Mouse (Mus musculus): ENCODE measurements around the gene Smim22. TPM values are rescaled to one million over a fixed set of nuclear protein-coding genes. Genes with fewer than 3 reads are reported as not detected.

The Smim22 gene
- polyA plus RNA-seq, 1 experiment from 2014 or later = not detected

DNA sequence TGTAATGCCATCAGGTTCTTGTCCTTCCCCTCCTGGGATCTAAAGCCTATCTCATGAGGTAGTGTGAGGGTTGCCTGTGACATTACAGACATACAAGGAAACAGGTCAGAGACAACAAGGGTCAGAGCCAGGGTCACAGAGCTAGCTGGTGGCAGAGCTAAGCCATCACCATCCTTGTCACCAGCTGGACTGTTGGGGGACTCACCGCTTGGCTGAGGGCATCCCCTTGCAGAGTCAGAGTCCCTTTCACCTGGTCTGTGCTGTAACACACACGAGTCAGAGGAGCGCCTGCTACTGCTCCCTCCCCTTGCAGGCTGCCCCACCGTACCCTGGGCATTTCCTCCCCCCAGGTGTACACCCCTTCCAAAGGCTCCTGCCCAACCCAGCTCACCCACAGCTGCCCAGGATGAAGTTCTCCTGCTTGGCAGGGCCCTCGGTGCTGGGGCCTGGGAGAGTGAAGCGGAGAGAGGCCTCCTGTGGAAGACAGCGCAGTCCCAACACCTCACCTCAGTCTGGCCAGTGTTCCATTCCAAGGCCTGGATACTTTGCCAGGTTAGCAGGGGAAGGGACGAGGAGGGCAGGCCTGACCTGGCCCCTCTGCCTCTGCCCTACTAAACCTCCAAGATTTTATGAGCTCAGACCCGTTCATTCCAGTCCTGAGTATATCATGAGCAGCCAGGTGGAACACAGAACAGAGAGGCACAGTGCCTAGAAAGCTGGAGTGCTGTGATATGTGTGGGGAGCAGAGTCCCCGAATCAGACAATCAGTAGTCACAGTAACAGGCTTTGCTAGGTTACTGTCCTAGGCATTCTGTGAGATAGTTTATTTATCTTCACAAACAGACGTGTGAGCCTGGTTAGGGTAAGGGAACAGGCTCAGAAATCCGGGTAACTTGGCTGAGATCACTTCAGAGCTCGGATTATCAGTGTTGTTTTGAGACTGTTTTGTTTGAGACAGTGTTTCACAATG, 5.2 kb downstream of the Smim22 start:
- Histone ChIP-seq H3K27me3 (no peaks in the 10 kb centered on the region), H3K36me3 (peaks cover 44% of the 10 kb centered on the region), H3K27ac (replicated peaks) (peak overlapping the region; percentile 66; the same call in 1 of the 2 replicates), H3K4me3 (peak overlapping the region; percentile 54), H3K9ac (replicated peaks) (peak overlapping the region; percentile 59), H3K4me2 (replicated peaks) (peak overlapping the region; percentile 79), H3K9me3 (no peaks in the 10 kb centered on the region), H3K4me1 (peaks cover 23% of the 10 kb centered on the region)
- no peak for ATAC-seq (ENCODE audit: low FRiP score, low read depth)
- 55% methylated on average over 13 of the region's 13 CpGs for WGBS

DNA sequence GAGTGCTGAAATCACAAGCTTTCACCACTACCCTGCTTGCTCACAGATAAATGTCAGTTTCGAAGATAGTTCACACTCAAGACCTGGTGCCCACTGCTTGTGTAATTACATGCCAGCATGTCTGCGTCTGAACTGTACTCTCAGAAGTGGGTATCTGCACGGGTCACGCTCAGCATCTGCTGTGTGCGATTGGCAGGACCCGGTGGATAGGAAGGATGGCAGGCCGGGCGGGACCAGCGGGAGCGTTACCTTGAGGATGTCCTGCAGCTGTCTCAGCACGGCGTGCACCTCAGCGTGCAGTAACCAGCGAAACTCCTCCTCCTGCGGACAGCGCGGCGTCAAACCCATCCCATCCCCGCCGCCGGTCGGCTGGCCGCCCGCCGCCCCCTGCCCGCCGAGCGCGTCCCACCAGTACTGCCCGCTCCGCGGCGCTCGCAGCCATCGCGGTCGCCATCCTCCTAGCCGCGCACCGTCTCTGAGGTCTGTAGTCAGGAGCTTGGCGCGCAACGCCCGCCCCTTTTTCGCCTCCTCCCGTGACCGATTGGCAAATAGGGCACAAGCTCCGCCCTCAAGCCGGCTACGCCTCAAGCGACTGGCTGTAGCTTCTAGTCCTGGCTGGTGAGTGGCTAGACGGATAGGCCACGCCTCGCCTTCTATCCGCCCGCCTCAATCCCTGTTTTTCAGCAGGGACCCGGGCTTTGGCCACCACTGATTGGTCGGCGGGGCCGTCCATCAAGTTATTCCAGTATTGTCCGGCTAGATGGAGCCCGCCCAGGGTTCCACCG, 6.2 kb downstream of the Smim22 start, which contains the start of gene Rogdi:
Rogdi (minus strand) TSS at position 500 of the 785 bp plus-strand sequence.
- peak; percentile 100 for ATAC-seq (ENCODE audit: low FRiP score, low read depth)
- Histone ChIP-seq H3K9me3 (no peaks in the 10 kb centered on the region), H3K36me3 (peaks cover 53% of the 10 kb centered on the region), H3K27ac (replicated peaks) (peak within 1 kb of the TSS; percentile 66), H3K9ac (replicated peaks) (peak within 1 kb of the TSS; percentile 59), H3K4me3 (peak within 1 kb of the TSS; percentile 54), H3K27me3 (no peaks in the 10 kb centered on the region), H3K4me2 (replicated peaks) (peak within 1 kb of the TSS; percentile 79), H3K4me1 (peaks cover 23% of the 10 kb centered on the region)
- whole genome bisulfite sequencing = 1% methylated on average over 63 of the region's 63 CpGs

DNA sequence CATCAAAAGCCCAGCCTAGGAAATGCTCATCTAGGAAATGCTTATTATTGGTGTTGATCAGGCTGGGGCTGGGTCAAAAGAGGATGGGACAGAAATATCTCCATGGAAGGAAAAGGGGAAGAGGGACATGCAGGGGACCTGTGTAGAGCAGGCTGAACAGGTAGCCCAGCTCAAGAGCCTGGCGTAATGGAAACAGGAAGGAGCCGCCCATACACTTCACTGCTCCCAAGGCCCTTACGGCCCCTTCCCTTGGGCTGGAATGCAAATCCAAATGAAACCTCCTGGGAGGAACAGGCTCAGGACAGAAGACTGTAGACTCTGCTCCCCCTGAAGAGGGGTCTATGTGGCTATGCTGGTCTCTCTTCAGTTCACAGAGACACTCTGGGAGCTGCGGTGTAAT, 7.5 kb downstream of the Smim22 start:
- Histone ChIP-seq H3K4me2 (replicated peaks) (no peak overlapping the region), H3K36me3 (peaks cover 61% of the 10 kb centered on the region), H3K4me1 (peaks cover 23% of the 10 kb centered on the region), H3K27me3 (no peaks in the 10 kb centered on the region), H3K27ac (replicated peaks) (peak overlapping the region; percentile 20; the same call in 1 of the 2 replicates), H3K4me3 (no peak overlapping the region), H3K9ac (replicated peaks) (no peak overlapping the region), H3K9me3 (no peaks in the 10 kb centered on the region)
- no peak for ATAC-seq (ENCODE audit: low FRiP score, low read depth)
- WGBS = 93% methylated on average over 4 of the region's 4 CpGs

DNA sequence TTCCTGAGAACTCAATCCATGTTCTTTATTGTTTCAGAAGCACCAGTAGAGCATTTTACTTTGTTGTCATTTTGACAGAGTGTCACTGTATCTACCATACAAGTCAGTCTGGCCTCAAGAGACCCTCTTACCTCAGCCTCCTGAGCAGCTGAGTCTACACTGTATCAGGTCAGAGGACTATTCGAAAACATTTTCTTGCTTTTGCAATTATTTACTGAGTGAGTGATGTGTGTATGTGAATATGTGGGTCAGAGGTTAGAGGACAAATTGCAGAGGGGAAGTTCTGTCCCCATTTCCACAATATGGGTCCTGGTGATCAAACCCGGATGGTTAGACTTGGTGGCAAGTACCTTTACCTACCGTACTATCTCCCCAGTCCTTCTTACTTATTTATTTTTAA, 16.9 kb downstream of the Smim22 start:
- Histone ChIP-seq H3K36me3 (peaks cover 97% of the 10 kb centered on the region), H3K4me3 (no peak overlapping the region), H3K9ac (replicated peaks) (no peak overlapping the region), H3K9me3 (no peaks in the 10 kb centered on the region), H3K4me1 (no peaks in the 10 kb centered on the region), H3K4me2 (replicated peaks) (no peak overlapping the region), H3K27ac (replicated peaks) (no peak overlapping the region), H3K27me3 (no peaks in the 10 kb centered on the region)
- WGBS = 94% methylated on average over 3 of the region's 3 CpGs
- no peak for ATAC-seq (ENCODE audit: low FRiP score, low read depth)

DNA sequence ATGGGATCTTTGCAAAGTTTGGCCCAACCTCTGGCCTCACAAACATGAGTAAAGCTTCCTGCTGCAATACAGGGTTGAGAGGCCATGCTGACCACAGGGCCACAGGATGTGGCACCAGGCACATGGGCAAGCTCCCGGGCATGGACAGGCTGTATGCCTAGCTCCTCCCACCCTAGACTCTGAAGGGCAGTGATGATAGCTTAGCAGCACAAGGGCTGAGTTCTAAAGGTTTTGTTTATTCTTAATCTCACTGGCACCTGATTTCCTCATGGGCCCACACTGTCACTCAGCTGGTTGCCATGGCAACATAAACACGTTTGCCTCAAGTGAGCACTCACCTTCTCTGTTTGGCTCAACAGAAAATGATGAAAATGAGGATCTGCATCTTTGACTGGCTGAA, 22.8 kb downstream of the Smim22 start:
- Histone ChIP-seq H3K27me3 (no peaks in the 10 kb centered on the region), H3K9me3 (no peaks in the 10 kb centered on the region), H3K36me3 (peaks cover 98% of the 10 kb centered on the region), H3K4me2 (replicated peaks) (no peak overlapping the region), H3K4me1 (no peaks in the 10 kb centered on the region), H3K9ac (replicated peaks) (no peak overlapping the region), H3K27ac (replicated peaks) (no peak overlapping the region), H3K4me3 (no peak overlapping the region)
- 73% methylated on average over 2 of the region's 2 CpGs for WGBS
- ATAC-seq (ENCODE audit: low FRiP score, low read depth) = no peak

DNA sequence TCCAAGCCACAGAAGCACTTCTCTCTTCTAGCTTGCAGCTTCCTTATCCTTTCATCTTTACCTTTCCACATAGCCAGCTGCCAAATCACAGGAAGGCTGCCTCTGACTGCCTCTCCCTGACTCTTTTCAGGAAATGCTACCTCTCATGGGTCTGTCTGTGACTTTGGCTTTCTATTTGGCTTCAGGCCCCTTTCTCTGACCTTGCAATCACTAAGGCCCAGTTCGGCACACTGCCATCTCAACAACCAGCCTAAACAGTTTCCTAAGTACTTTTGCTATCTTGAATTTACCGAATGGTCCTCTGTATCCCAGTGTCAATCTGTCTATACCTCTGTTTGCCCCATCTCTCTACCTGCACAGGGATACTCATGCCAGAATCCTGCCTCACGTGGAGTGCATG, 28.5 kb downstream of the Smim22 start:
- H3K9me3 ChIP-seq = no peaks in the 10 kb centered on the region
- no peak overlapping the region for H3K4me2 ChIP-seq (replicated peaks)
- WGBS = 96% methylated on average over 3 of the region's 3 CpGs
- H3K27ac ChIP-seq (replicated peaks) = no peak overlapping the region
- no peak overlapping the region for H3K9ac ChIP-seq (replicated peaks)
- no peak for ATAC-seq (ENCODE audit: low FRiP score, low read depth)
- H3K36me3 ChIP-seq = peaks cover 94% of the 10 kb centered on the region
- no peaks in the 10 kb centered on the region for H3K4me1 ChIP-seq
- no peak overlapping the region for H3K4me3 ChIP-seq
- no peaks in the 10 kb centered on the region for H3K27me3 ChIP-seq

DNA sequence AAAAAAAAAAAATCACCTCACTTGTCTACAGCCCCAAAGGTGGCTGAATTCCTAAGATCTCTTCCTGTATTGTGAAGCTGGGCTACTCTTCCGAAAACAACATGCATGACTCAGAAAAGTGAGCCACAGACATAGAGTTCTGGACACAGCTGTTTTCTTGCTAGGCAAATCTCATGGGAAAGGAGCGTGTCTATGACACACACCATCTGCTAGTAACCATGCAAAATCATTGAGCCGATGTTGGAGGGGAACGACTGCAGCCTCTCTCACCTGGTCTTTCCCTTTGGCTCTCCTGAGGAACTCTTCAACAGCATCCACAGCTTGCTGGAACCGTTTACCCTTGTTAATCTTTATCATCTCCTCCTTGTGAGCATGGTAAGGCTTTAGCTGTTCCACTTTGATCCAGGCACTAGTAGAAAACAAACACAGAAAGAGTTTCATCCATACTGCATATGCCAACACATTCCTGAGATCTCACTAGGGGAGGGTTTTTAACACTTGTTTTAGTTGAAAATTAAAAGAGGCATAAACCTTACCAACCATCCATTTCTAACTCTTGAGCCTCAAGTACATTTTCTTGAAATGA, 29.7 kb downstream of the Smim22 start:
- ATAC-seq (ENCODE audit: low FRiP score, low read depth) = no peak
- H3K36me3 ChIP-seq = peaks cover 93% of the 10 kb centered on the region
- no peaks in the 10 kb centered on the region for H3K4me1 ChIP-seq
- H3K9ac ChIP-seq (replicated peaks) = no peak overlapping the region
- no peak overlapping the region for H3K4me2 ChIP-seq (replicated peaks)
- no peak overlapping the region for H3K4me3 ChIP-seq
- H3K27ac ChIP-seq (replicated peaks) = no peak overlapping the region
- WGBS = 89% methylated on average over 5 of the region's 5 CpGs
- no peaks in the 10 kb centered on the region for H3K9me3 ChIP-seq
- H3K27me3 ChIP-seq = no peaks in the 10 kb centered on the region

DNA sequence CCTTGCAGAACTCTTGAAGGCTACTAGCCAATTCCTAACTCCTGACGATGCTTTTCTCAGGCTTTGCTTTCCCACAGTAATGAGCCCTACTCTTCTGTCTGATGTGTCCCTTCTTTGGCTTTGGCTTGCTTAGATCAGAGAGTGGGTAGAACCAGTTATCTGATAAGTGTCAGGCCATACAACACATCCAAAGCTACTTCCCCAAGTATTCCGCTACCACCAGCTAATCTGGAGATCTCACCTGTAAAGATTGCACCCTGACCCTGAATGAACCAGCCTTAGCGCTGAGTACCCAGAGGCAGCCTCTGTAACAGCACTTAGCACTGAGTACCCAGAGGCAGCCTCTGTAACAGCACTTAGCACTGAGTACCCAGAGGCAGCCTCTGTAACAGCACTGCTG, 38.2 kb downstream of the Smim22 start:
- Histone ChIP-seq H3K4me2 (replicated peaks) (no peak overlapping the region), H3K9ac (replicated peaks) (no peak overlapping the region), H3K36me3 (peaks cover 71% of the 10 kb centered on the region), H3K27ac (replicated peaks) (no peak overlapping the region), H3K9me3 (no peaks in the 10 kb centered on the region), H3K27me3 (no peaks in the 10 kb centered on the region), H3K4me3 (no peak overlapping the region), H3K4me1 (peaks cover 16% of the 10 kb centered on the region)
- no peak for ATAC-seq (ENCODE audit: low FRiP score, low read depth)
- 98% methylated on average over 3 of the region's 3 CpGs for WGBS

DNA sequence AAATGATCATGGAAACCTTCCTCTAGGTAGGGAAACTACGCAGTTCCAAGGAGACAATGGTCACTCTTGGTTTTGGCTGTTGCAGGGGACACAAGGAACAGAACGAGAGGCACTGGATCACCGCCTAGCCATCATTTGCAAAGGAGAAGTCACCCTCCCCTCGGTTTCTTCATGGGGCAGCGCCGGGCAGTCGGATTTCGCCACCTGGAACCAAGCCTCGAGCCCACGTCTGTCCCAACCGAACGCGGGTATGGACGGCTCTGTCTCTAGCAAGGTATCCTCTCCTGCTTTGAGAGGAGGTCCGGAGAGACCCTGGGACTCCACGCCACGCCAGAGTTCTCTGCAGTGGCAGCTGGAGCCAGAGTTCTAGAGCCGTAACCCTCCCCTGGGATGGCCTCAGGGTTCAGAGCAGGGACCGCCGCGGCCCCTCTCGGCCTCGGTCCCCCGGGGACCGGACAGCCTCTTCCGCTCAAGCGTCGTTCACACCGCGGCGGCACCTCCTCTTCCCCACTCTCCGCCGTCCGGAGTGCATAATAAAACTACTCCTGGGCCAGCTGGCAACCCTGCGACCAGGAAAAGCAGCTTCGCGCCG, 42.2 kb downstream of the Smim22 start:
- peak overlapping the region; percentile 89 for H3K9ac ChIP-seq (replicated peaks)
- H3K27me3 ChIP-seq = no peaks in the 10 kb centered on the region
- peaks cover 26% of the 10 kb centered on the region for H3K4me1 ChIP-seq
- peaks cover 40% of the 10 kb centered on the region for H3K36me3 ChIP-seq
- peak overlapping the region; percentile 98 for H3K27ac ChIP-seq (replicated peaks)
- peak overlapping the region; percentile 89 for H3K4me2 ChIP-seq (replicated peaks)
- under 1% methylated on average over 38 of the region's 38 CpGs for WGBS
- H3K4me3 ChIP-seq = peak overlapping the region; percentile 99
- peak; percentile 69 for ATAC-seq (ENCODE audit: low FRiP score, low read depth)
- H3K9me3 ChIP-seq = no peaks in the 10 kb centered on the region

DNA sequence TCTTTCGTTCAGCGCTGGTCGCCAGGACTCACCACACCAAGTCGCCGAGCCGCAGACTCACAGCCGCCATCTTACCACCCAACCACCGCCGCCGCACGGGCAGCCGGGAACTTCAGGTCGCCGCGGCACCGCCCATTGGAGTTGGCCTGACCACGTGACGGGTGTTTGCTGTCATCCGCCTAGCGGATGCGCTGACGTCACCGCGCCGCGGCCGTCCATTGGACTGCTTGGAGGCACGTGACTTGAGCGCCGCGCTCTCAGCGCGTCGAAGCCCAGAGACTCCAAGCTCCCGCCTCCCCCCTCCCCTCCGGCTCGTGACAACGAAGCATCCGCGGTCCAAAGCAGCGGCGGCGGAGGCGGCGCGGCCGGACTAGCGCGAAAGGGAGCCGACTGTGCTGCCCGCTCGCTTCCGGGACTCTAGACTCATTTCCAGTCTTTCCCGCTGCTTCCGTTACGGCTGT, 42.7 kb downstream of the Smim22 start, which contains the start of the genes Glyr1 and Ubn1:
Glyr1 (minus strand) TSS at position 90 of the 461 bp plus-strand sequence.
Ubn1 (plus strand) TSS at position 284 of the 461 bp plus-strand sequence.
- Histone ChIP-seq H3K27me3 (no peaks in the 10 kb centered on the region), H3K4me1 (peaks cover 26% of the 10 kb centered on the region), H3K27ac (replicated peaks) (peak within 1 kb of the TSS; percentile 98), H3K4me2 (replicated peaks) (peak within 1 kb of the TSS; percentile 98), H3K36me3 (peaks cover 36% of the 10 kb centered on the region), H3K9me3 (no peaks in the 10 kb centered on the region), H3K9ac (replicated peaks) (peak within 1 kb of the TSS; percentile 91), H3K4me3 (peak within 1 kb of the TSS; percentile 99)
- peak; percentile 99 for ATAC-seq (ENCODE audit: low FRiP score, low read depth)
- under 1% methylated on average over 54 of the region's 56 CpGs for WGBS

Measured in midbrain, embryonic 12.5 days (tissue).